Mouse (Mus musculus): ENCODE measurements around the gene Tex19.1.
"Not testable (repeated sequence)": the region's sequence is repeated elsewhere in the genome, so short reads cannot be mapped to it uniquely, and the experiment has no call there.

Gene Tex19.1

DNA sequence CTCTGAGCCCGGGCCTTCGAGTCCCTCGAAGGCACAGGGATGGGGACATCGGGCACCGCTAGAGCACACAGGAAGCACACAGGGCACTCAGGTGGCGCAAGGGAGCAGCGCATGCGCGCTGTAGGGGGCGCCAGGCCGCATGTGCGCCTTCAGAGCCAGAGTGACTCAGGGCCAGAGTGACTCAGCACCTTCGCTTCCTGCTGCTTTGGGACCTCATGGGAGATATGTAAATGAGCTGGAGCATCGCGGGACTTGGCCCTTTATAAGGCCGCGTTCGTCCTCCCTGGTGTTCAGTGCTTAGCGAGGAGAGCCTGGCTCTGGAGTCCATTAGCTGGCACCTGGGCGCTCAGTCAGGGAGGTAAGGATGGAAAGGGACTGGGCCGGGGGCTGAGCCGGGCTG, at the start of gene Tex19.1:
TSS of gene Tex19.1 (plus strand) at position 279 of the 400 bp plus-strand sequence.
- DNase-seq (ENCODE audit: low read depth), result no peak

DNA sequence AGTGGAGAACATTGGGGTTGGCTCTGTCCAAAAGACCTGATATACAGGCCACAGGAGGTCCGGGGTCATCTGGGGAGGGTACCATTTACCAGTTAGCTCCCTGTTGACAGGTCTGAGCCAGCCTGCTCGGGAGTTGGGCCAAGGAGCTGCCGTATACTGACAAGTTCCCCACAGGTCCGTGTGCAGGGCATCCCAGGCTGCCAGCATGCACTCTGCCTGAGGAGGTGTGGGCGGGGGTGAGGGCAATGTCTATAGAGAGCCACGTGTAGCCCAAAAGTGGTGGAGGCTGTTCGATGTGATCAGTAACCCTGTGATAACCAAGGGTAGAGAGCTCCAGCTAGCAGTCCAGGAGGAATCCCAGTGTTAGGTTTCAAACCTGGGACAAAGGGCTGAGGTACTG, 46.2 kb upstream of the Tex19.1 start:
- no peak for DNase-seq (ENCODE audit: low read depth)

DNA sequence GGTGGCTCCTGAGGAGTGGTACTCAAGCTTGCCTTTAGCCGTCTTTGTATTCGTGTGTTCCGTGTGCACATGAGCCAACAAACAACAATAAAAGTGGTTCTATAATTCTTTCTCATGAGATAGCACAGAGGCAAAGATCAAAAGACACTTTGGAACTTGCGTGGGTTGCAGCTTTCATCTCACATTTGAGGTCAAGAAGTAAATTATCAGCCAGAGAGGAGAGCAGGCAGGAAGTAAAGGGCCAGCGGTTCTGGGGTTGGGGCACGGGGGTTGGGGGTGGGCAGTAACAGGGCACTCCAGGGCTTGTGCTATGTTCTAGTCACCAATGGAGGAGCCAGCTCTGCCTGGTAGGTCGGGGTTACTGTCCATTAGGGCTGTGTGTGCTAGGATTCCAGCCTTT, 45.3 kb upstream of the Tex19.1 start:
- DNase-seq (ENCODE audit: low read depth), result no peak

GRCm38 (mm10) chr11:121101124-121101805, 44.7 kb upstream of the Tex19.1 start:
- DNase-seq (ENCODE audit: low read depth), result no peak

- not testable (repeated sequence) for DNase-seq (ENCODE audit: low read depth)
These were observed 38.7 kb upstream of the Tex19.1 start for GRCm38 (mm10) chr11:121107242-121107641.

- no peak for DNase-seq (ENCODE audit: low read depth)
These were observed 37.9 kb upstream of the Tex19.1 start for GRCm38 (mm10) chr11:121108061-121108460.

GRCm38 (mm10) chr11:121109986-121110385, 36.0 kb upstream of the Tex19.1 start:
- no peak for DNase-seq (ENCODE audit: low read depth)

DNA sequence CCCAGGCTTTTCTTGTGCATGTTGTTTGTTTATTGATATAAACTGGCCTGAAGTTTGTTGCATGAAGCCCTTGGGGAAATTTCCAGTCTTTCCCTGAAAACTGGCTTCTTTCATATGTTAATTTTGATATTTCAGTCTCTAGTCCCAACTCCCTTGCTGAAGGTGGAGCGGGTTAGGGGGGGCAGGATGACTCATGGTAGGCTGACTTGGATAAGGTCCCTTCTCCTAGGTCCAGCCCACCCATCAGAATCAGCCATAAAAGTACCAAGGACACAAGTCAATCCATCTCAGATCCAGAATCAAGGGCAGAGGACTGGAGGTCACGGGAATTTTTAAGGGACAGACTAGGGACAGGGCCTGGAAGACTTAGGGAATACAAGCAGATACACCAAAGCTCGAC, 34.9 kb upstream of the Tex19.1 start:
- DNase-seq (ENCODE audit: low read depth), result no peak

DNA sequence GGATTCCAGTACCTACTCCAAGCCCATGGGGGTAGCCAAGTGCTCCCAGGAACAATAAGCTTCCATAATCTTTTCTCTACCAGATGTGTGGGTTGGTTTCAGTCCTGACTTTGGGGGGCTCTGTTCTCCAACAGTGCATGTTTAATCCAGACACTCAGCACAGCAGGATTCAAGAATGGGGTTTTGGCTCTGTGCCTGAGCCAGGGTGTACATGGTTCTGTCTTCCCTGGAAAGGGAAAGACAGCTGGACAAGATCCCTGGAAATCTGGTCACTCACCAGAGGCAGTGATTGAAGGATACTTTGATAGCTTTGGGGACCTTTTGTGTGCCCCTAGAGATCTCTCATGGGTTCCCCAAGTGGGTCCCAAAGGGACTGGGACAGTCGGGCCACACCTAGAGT, 34.3 kb upstream of the Tex19.1 start:
- DNase-seq (ENCODE audit: low read depth), result no peak

- DNase-seq (ENCODE audit: low read depth), result no peak
These were observed 33.7 kb upstream of the Tex19.1 start for GRCm38 (mm10) chr11:121112091-121112775.

GRCm38 (mm10) chr11:121118106-121118505, 27.8 kb upstream of the Tex19.1 start:
- no peak for DNase-seq (ENCODE audit: low read depth)

- no peak for DNase-seq (ENCODE audit: low read depth)
These were observed 27.4 kb upstream of the Tex19.1 start, which contains the start of gene Tex19.2 for GRCm38 (mm10) chr11:121118577-121118976. TSS of gene Tex19.2 (minus strand) at chr11:121118677.

DNA sequence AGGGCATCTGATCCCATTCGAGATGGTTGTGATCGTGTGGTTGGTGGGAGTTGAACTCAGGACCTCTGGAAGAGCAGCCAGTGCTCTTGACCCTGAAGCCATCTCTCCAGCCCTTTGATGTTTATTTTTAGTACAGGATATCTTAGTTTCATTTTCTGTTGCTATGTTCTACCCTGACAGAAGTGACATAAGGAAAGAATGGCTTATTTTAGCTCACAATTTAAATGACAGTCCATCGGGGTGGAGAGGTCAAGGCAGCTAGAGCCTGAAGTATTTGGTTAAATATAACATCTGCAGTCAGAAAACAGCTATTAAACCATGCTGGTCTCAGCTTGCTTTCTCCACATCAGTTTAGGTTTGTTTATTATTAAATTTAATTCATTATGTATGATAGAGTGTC, 24.8 kb upstream of the Tex19.1 start:
- DNase-seq (ENCODE audit: low read depth), result no peak

GRCm38 (mm10) chr11:121122024-121122670, 23.8 kb upstream of the Tex19.1 start:
- no peak for DNase-seq (ENCODE audit: low read depth)

GRCm38 (mm10) chr11:121123438-121123837, 22.5 kb upstream of the Tex19.1 start:
- DNase-seq (ENCODE audit: low read depth), result no peak

DNA sequence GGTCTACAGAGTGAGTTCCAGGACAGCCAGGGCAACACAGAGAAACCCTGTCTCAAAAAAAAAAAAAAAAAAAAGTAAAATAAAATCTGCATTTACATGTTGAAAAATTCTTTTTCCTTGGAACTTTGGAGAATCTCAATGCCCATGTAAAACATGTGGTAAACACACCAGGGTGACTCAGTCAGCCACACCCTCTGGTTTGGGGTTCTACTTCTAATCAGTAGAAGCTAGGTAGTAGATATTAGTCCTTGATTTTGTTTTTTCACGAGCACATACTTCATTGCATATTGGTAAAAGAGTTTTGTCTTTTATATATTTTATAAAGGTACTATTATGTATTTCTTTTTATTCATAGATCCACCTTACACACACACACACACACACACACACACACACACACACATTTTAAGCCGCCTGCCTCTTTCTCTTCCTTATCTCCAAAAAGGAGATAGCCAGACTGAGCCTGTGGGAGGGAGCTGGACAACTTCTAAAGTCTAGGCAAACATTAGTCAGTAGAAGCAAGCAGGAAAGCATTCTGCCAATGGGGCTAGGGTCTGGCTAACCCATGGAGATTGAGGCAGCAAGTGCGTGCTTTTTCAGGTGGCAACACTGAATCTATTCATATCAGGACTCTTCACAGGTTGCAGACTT, 20.3 kb upstream of the Tex19.1 start:
- no peak for DNase-seq (ENCODE audit: low read depth)

DNA sequence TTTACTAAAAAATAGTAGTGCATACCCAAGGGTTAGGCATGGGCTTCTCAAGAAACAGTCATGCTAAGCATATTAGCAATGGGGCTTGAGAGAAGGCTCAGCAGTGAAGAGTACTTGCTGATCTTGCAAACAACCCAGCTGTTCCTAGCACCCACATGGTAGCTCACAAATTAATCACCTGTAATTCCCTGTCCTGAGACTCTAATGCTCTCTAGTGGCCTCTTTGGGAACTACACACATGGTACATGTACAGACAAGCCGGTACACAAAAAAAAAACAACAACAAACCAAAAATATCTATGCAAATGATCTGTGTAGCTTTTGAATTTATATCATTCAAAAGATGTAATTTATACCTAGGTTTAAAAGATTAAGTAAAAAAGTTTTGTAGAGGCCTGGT, 19.5 kb upstream of the Tex19.1 start:
- no peak for DNase-seq (ENCODE audit: low read depth)

DNA sequence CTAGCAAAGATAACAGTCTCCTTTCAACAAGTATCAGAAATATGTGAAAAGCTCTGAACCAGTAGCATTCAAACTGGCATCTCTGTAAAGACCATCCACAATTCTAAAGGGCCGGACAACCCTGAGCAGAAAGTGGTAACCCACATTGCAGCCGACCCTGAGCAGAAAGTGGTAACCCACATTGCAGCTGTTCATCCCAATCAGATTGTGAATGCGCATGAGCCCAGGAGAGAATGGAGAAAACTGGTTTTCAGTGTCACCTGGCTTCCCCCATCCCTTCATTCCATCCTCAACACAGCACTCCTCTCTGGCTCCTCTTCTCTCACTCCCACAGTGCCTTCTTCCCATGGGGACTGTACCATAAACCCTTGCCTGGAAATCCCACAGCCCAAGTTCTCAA, 18.5 kb upstream of the Tex19.1 start:
- DNase-seq (ENCODE audit: low read depth), result no peak

DNA sequence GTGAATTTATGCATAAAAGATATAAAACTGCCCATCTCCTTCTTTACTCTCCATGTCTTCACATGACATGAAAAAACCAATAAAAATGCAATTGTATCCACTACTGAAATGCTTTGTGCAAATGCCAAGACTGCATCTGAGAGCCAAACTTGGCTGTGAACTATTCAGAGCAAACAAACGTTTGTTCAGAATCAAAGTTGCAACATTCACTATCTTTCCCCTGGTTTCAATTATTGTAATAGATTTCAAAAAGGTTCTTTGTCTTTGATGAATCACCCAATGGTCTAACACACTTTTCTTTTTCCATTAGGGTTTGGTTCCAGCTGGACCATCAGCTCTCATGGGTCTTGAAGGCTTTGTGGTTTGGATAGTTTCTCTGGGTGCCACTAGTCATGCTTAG, 16.3 kb upstream of the Tex19.1 start:
- no peak for DNase-seq (ENCODE audit: low read depth)

GRCm38 (mm10) chr11:121134600-121134999, 11.3 kb upstream of the Tex19.1 start:
- DNase-seq (ENCODE audit: low read depth), result no peak

DNA sequence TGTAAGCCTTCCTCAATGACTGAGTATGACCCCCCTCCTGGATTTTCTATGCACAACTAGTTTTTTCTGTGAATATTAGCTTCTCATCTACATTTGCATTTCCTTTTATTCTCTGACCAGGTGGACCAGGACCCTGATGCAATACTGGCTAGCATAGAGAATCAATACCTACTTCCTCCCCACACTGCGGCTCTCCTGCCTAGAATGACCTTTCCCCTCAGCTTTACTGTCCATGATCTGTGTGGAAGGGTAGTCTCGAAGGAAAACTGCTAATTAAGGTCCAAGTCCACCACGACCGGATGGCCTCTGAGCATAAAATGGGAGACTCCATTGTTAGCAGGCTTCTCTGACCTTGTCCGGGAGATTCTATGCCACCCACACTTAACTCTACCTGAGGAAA, 8.3 kb upstream of the Tex19.1 start:
- no peak for DNase-seq (ENCODE audit: low read depth)

GRCm38 (mm10) chr11:121138732-121139131, 7.2 kb upstream of the Tex19.1 start:
- DNase-seq (ENCODE audit: low read depth), result no peak

Data from c-Kit-positive CD71-negative TER-119-negative erythroid progenitor cells, embryonic 14.5 days (primary cell).